Comparison of ENCODE assay signal across 28 mouse cellular contexts in genomic region chr19:7445596-7445995, GRCm38 (mm10). TPM values are rescaled to one million over a fixed set of nuclear protein-coding genes. Genes with fewer than 3 reads are reported as not detected.
DNase-seq lines count a peak whose midpoint lies in the region; ATAC-seq and TF ChIP-seq lines count a peak whose summit lies in the region.
"Had no signal": no experiment of that assay in that cellular context is flagged by ENCODE, and none has a peak within 500 bp of the region (broad histone marks: within the 10 kb centered on the region; RNA-seq: fewer than 3 reads in every experiment).

No protein-coding gene starts in this region.

- no peak overlapping the region for H3K9ac ChIP-seq in liver, adult 2 months (ENCODE audit: low read depth, low read length)
- H3K9ac ChIP-seq in liver, embryonic 11.5 days (ENCODE audit: low read depth, low read length) = no peak overlapping the region
- H3K9ac ChIP-seq: forebrain, embryonic 13.5 days; heart, embryonic 12.5 days; heart, embryonic 15.5 days; hindbrain, embryonic 13.5 days had no signal

- no peak for TF ChIP-seq CTCF in liver, adult 2 months (IDR thresholded peaks at IDR 0.05; ENCODE audit: low read depth, low read length)

- no peaks in the 10 kb centered on the region for H3K9me3 ChIP-seq in liver, embryonic 11.5 days (ENCODE audit: control insufficient read depth, low read length)
- H3K9me3 ChIP-seq: forebrain, embryonic 10.5 days; forebrain, embryonic 13.5 days; G1E; heart, embryonic 12.5 days; heart, embryonic 15.5 days; hindbrain, embryonic 10.5 days; hindbrain, embryonic 13.5 days had no signal

- intact Hi-C loops in left cerebral cortex, postnatal 36 days (cut with DNase I) = no loop called here

- H3K36me3 ChIP-seq in liver, adult 2 months (ENCODE audit: control insufficient read depth, insufficient read depth, low read length) = no peaks in the 10 kb centered on the region
- peaks cover 5% of the 10 kb centered on the region; the same call in 1 of the 2 replicates for H3K36me3 ChIP-seq in liver, embryonic 11.5 days (ENCODE audit: control insufficient read depth, insufficient read depth, low read length)

- no peak for ATAC-seq in liver, embryonic 11.5 days (replicated peaks; ENCODE audit: low FRiP score)
- ATAC-seq: forebrain, embryonic 13.5 days; hindbrain, embryonic 16.5 days; Patski had no signal

- peaks cover 13% of the 10 kb centered on the region; the same call in 1 of the 2 replicates for H3K79me2 ChIP-seq in liver, adult 2 months (ENCODE audit: control insufficient read depth, insufficient read depth, low read length)

- H3K27ac ChIP-seq in liver, adult 2 months (replicated peaks; ENCODE audit: insufficient read depth, low read depth, low read length) = no peak overlapping the region
- no peak overlapping the region for H3K27ac ChIP-seq in liver, embryonic 11.5 days (ENCODE audit: low read depth, low read length)
- H3K27ac ChIP-seq: forebrain, embryonic 10.5 days; forebrain, embryonic 13.5 days; heart, embryonic 15.5 days; hindbrain, embryonic 10.5 days; hindbrain, embryonic 13.5 days had no signal

- DNase-seq in liver, adult 2 months (ENCODE audit: extremely low read depth, low read depth, low spot score) = peak; percentile 79
- DNase-seq in liver, embryonic 11.5 days (ENCODE audit: low spot score) = no peak
- peak; percentile 87 for DNase-seq in adipocyte (ENCODE audit: low spot score)
- DNase-seq in thymus, postnatal 0 days (ENCODE audit: low spot score) = peak; percentile 79
- DNase-seq in thymus, postnatal 25 days = peak; percentile 42
- no peak for DNase-seq in left cerebral cortex, postnatal 36 days (ENCODE audit: low spot score in 2 of 2)
- DNase-seq in ovary, adult 18-20 months (ENCODE audit: low spot score) = no peak
- DNase-seq: adrenal gland, adult 2 months; adrenal gland, postnatal 25 days; B cell, adult 2 months; cerebellum, adult 11-12 months; cerebellum, adult 8-10 months; cerebellum, postnatal 10 days; cerebellum, postnatal 36 days; gastrocnemius, postnatal 25 days; heart, adult 18-20 months; heart, postnatal 10 days; heart, postnatal 36 days had no signal

- H3K4me2 ChIP-seq in liver, embryonic 11.5 days = no peak overlapping the region
- H3K4me2 ChIP-seq: forebrain, embryonic 13.5 days; heart, embryonic 12.5 days; heart, embryonic 15.5 days; hindbrain, embryonic 13.5 days had no signal

- 26% methylated on average over 1 of the region's 1 CpGs for whole genome bisulfite sequencing in liver, adult 2 months
- 81% methylated on average over 1 of the region's 1 CpGs for WGBS in liver, embryonic 11.5 days

- H3K4me3 ChIP-seq in liver, adult 2 months (ENCODE audit: insufficient read depth, low read depth, low read length) = no peak overlapping the region
- no peak overlapping the region for H3K4me3 ChIP-seq in liver, embryonic 11.5 days (ENCODE audit: low read depth, low read length)
- H3K4me3 ChIP-seq: forebrain, embryonic 10.5 days; forebrain, embryonic 13.5 days; heart, embryonic 12.5 days; heart, embryonic 15.5 days; hindbrain, embryonic 10.5 days; hindbrain, embryonic 13.5 days had no signal

- no peak for TF ChIP-seq POLR2A in liver, adult 2 months (IDR thresholded peaks at IDR 0.05; ENCODE audit: extremely low read depth, insufficient read depth, low read length)

- H3K4me1 ChIP-seq in liver, adult 2 months (ENCODE audit: control insufficient read depth, insufficient read depth, low read length) = peaks cover 13% of the 10 kb centered on the region
- 0 out of 2 replicates have a peak, but pooled peaks cover 3% of the 10 kb centered on the region for H3K4me1 ChIP-seq in liver, embryonic 11.5 days (replicated peaks; ENCODE audit: control insufficient read depth, insufficient read depth, low read length)
- H3K4me1 ChIP-seq: heart, embryonic 15.5 days; hindbrain, embryonic 10.5 days had no signal

- H3K27me3 ChIP-seq in liver, adult 2 months (ENCODE audit: control insufficient read depth, insufficient read depth, low read length) = no peaks in the 10 kb centered on the region
- H3K27me3 ChIP-seq in liver, embryonic 11.5 days (replicated peaks; ENCODE audit: control insufficient read depth, insufficient read depth, low read length) = no peaks in the 10 kb centered on the region
- H3K27me3 ChIP-seq: CH12.LX; forebrain, embryonic 13.5 days; heart, embryonic 12.5 days; heart, embryonic 15.5 days; hindbrain, embryonic 13.5 days; Patski had no signal

RNA-seq across cellular contexts. Expression of gene 2700081O15Rik, which starts 28.2 kb away (rescaled TPM):
- total RNA-seq in liver, adult 2 months (2014; rRNA removed) = 1.7 and 2.3 TPM in 2 replicates
- polyA plus RNA-seq in liver, adult 2 months (2012; rRNA removed) = 1.4 and 2.9 TPM in 2 replicates
- 3.5 and 4.8 TPM in 2 replicates for polyA plus RNA-seq in liver, embryonic 11.5 days (2014; fragmentation: Nextera tagmentation; extraction: Ambion mirVana)
- polyA plus RNA-seq in thymus, postnatal 0 days (2015; fragmentation: Nextera tagmentation; extraction: Ambion mirVana) = 5.8 and 7.1 TPM in 2 replicates
- total RNA-seq in left cerebral cortex, postnatal 36 days (2021) = 10 to 100 TPM; 34.7 to 37.3 TPM

RNA-seq across cellular contexts. Expression of gene Rtn3, which starts 37.5 kb away (rescaled TPM):
- 22.5 and 33.6 TPM in 2 replicates for total RNA-seq in liver, adult 2 months (2014; rRNA removed)
- polyA plus RNA-seq in liver, adult 2 months (2012; rRNA removed) = 45.7 and 50.0 TPM in 2 replicates
- polyA plus RNA-seq in liver, embryonic 11.5 days (2014; fragmentation: Nextera tagmentation; extraction: Ambion mirVana) = 77.3 and 78.3 TPM in 2 replicates
- 192 and 207 TPM in 2 replicates for polyA plus RNA-seq in thymus, postnatal 0 days (2015; fragmentation: Nextera tagmentation; extraction: Ambion mirVana)
- 100 to 1,000 TPM; 812 to 902 TPM for total RNA-seq in left cerebral cortex, postnatal 36 days (2021)

RNA-seq across cellular contexts. Expression of gene Atl3, which starts 48.2 kb away (rescaled TPM):
- 69.9 and 74.5 TPM in 2 replicates for total RNA-seq in liver, adult 2 months (2014; rRNA removed)
- 16.5 and 19.4 TPM in 2 replicates for polyA plus RNA-seq in liver, adult 2 months (2012; rRNA removed)
- polyA plus RNA-seq in liver, embryonic 11.5 days (2014; fragmentation: Nextera tagmentation; extraction: Ambion mirVana) = 10.7 and 11.2 TPM in 2 replicates
- 14.0 and 14.6 TPM in 2 replicates for polyA plus RNA-seq in thymus, postnatal 0 days (2015; fragmentation: Nextera tagmentation; extraction: Ambion mirVana)
- total RNA-seq in left cerebral cortex, postnatal 36 days (2021) = 10 to 100 TPM; 23.4 to 25.7 TPM

Comparison
In these comparisons a context has a peak if more than half of its experiments do, and no peak if none do; other contexts are left out.
1. DNase-seq: peak in liver, adult 2 months (single experiment), adipocyte (single experiment), thymus, postnatal 0 days (single experiment) and thymus, postnatal 25 days (single experiment); none in liver, embryonic 11.5 days (single experiment), left cerebral cortex, postnatal 36 days (0 of 2) and ovary, adult 18-20 months (single experiment).